Mouse (Mus musculus) cerebellum, adult 2 months (tissue): ENCODE data around the gene Igsf3.

Source experiments
- CTCF ChIP-seq: fragments of 200-500 bp; IDR thresholded peaks from 2 replicates; pipeline ENCODE4 v1.5.1; 2011; ENCODE audit warnings: low read depth, mild to moderate bottlenecking, control low read depth, low read length, moderate library complexity, borderline replicate concordance; ENCODE audit not compliant: insufficient read depth
- POLR2A ChIP-seq: fragments of 200-500 bp; IDR thresholded peaks from 2 replicates; pipeline ENCODE4 v1.6.1; 2011; ENCODE audit warnings: low read length, control low read depth, borderline replicate concordance; ENCODE audit not compliant: insufficient read depth

- TF ChIP-seq POLR2A (no peak), CTCF (no peak)
Observed at GRCm38 (mm10) chr3:101436469-101436868, 59.6 kb downstream of the Igsf3 start.
